Mouse (Mus musculus): ENCODE measurements around the gene Gm16223. TPM values are rescaled to one million over a fixed set of nuclear protein-coding genes. Genes with fewer than 3 reads are reported as not detected.

Gene Gm16223
- total and polyA plus RNA-seq, 2 experiments from 2014 or later: not detected

DNA sequence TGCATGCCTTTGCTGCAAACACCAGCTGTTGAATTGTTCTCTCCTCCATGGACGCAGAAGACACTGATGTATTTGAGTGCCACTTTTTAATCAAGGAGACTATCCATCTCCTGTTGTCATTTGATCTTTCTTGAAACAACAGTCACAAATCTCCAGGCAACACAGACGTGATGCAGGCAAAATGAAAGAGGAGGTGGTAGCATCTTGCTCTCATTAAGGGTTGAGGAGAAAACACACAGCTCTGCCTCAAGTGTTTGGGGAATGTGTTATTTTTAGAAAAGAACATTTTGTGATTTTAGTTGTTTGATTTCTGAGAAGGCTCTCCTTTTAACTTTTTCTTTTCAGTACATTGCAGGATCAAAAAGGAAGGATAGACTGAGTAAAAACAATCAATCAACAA, 107.7 kb downstream of the Gm16223 start:
- no peak overlapping the region for H3K4me3 ChIP-seq (ENCODE audit: low read depth, low read length)
- H3K27ac ChIP-seq (ENCODE audit: low read depth): no peak overlapping the region
- H3K9ac ChIP-seq (replicated peaks; ENCODE audit: low read depth, low read length): no peak overlapping the region
- H3K4me1 ChIP-seq (ENCODE audit: control insufficient read depth, insufficient read depth): no peaks in the 10 kb centered on the region
- TF ChIP-seq EP300 (IDR thresholded peaks at IDR 0.05; ENCODE audit: low read depth) (no peak), CTCF (IDR thresholded peaks at IDR 0.05; ENCODE audit: low read depth) (no peak)
- ATAC-seq (ENCODE audit: insufficient read depth, low read depth) (no peak), DNase-seq (ENCODE audit: low spot score) (no peak)
- WGBS: 50% methylated on average over 2 of the region's 2 CpGs
- no peak overlapping the region for H3K4me2 ChIP-seq (ENCODE audit: low read depth, low read length)
- H3K36me3 ChIP-seq (replicated peaks; ENCODE audit: control insufficient read depth, insufficient read depth, low read length): no peaks in the 10 kb centered on the region
- H3K27me3 ChIP-seq (ENCODE audit: control insufficient read depth, insufficient read depth, low read length): no peaks in the 10 kb centered on the region
- H3K9me3 ChIP-seq (replicated peaks; ENCODE audit: control insufficient read depth, low read length): no peaks in the 10 kb centered on the region

DNA sequence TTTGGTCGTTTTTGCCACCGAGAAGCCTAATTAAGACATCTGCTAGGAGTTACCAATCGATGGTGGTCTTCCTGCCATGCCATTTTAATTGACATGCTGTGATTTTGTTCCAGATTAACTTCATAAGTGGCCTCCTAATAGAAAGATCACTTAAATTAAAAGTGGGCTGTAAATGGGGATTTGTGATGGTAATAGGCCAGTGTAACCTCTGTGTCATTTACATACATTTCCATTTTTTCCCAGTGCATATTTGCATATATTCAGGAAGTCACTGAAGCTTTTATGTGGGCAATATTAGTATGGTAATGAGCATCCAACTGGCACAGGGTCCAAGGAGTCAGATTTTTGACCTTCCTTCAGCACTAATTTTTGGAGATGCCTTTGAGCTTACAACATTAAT, 130.7 kb downstream of the Gm16223 start:
- Histone ChIP-seq H3K36me3 (replicated peaks; ENCODE audit: control insufficient read depth, insufficient read depth, low read length) (no peaks in the 10 kb centered on the region), H3K4me3 (ENCODE audit: low read depth, low read length) (no peak overlapping the region), H3K27me3 (ENCODE audit: control insufficient read depth, insufficient read depth, low read length) (no peaks in the 10 kb centered on the region), H3K4me2 (ENCODE audit: low read depth, low read length) (no peak overlapping the region), H3K27ac (ENCODE audit: low read depth) (no peak overlapping the region), H3K4me1 (ENCODE audit: control insufficient read depth, insufficient read depth) (no peaks in the 10 kb centered on the region), H3K9me3 (replicated peaks; ENCODE audit: control insufficient read depth, low read length) (no peaks in the 10 kb centered on the region), H3K9ac (replicated peaks; ENCODE audit: low read depth, low read length) (no peak overlapping the region)
- TF ChIP-seq EP300 (IDR thresholded peaks at IDR 0.05; ENCODE audit: low read depth) (no peak), CTCF (IDR thresholded peaks at IDR 0.05; ENCODE audit: low read depth) (no peak)
- WGBS: 56% methylated on average over 3 of the region's 3 CpGs
- ATAC-seq (ENCODE audit: insufficient read depth, low read depth) (no peak), DNase-seq (ENCODE audit: low spot score) (no peak)

DNA sequence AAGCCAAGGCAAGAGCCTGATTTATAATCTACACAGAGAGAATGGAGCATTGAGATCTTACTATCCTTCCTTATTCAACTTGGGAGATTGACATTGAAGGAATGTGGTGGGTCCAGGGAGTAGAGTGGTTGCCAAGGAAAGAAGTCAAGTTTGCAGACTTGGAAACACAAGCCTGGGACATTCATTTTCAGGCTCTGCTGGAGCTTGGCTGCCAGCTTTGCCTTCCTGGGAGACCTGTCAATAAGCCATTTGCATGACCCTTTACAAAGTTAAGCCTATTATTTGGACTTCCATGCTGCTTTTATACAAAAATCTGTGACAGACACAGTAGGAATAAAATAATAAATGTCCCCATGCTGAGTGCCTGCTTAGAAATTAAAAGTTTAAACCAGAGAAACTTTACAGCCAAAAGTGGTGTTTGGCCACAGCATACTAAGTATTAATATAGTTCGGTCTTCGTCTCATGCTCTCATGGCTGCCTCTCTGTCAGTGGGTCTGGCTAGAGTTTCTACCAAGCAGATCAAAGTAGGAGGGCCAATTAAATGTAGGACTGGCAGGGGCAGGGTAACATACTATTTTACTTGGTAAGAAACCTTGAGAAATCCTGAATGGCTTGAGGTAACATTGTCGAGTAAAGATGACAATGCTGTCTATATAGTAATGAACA, 139.8 kb downstream of the Gm16223 start:
- Histone ChIP-seq H3K4me1 (ENCODE audit: control insufficient read depth, insufficient read depth) (no peaks in the 10 kb centered on the region), H3K9ac (replicated peaks; ENCODE audit: low read depth, low read length) (no peak overlapping the region), H3K4me3 (ENCODE audit: low read depth, low read length) (no peak overlapping the region), H3K9me3 (replicated peaks; ENCODE audit: control insufficient read depth, low read length) (no peaks in the 10 kb centered on the region), H3K27me3 (ENCODE audit: control insufficient read depth, insufficient read depth, low read length) (no peaks in the 10 kb centered on the region), H3K36me3 (replicated peaks; ENCODE audit: control insufficient read depth, insufficient read depth, low read length) (no peaks in the 10 kb centered on the region), H3K27ac (ENCODE audit: low read depth) (no peak overlapping the region), H3K4me2 (ENCODE audit: low read depth, low read length) (no peak overlapping the region)
- TF ChIP-seq EP300 (IDR thresholded peaks at IDR 0.05; ENCODE audit: low read depth) (no peak), CTCF (IDR thresholded peaks at IDR 0.05; ENCODE audit: low read depth) (no peak)
- no peak for DNase-seq (ENCODE audit: low spot score)
- 77% methylated on average over 3 of the region's 3 CpGs for WGBS
- ATAC-seq (ENCODE audit: insufficient read depth, low read depth): no peak

DNA sequence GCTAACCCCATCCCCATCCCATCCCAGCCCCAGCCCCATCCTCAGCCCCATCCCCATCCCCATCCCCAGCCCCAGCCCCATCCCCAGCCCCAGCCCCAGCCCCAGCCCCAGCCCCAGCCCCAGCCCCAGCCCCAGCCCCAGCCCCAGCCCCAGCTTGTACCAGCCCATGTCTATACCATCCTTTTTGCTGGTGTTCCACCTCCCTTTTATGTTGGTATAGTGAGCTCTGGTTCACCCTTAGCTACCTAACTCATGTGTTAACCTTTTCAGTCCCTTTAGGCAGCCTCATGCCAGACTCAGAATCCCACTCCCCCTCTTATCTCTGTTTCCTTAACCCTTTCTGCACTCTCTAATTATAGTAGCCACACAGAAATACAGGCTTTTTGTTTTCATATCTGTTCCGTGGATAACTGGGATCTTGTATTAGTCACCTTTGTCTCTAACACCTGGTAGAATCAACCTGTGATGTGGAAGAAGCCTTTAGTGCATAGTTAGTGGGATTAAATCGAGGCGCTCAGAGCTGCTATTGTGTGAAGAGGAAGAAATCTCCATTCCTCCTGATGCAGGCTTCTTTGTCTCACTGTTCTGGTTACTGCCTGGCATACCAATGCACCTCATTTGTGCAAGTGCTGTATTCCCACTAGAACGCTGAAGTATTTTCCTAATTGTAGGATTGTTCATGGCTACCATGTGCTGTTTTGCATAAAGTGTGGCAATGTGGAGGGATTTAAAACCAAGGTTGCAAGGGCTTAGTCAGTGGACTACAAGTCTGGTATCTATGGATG, 144.0 kb downstream of the Gm16223 start:
- H3K4me2 ChIP-seq (ENCODE audit: low read depth, low read length): no peak overlapping the region
- H3K36me3 ChIP-seq (replicated peaks; ENCODE audit: control insufficient read depth, insufficient read depth, low read length): no peaks in the 10 kb centered on the region
- H3K4me3 ChIP-seq (ENCODE audit: low read depth, low read length): no peak overlapping the region
- H3K27ac ChIP-seq (ENCODE audit: low read depth): no peak overlapping the region
- no peaks in the 10 kb centered on the region for H3K4me1 ChIP-seq (ENCODE audit: control insufficient read depth, insufficient read depth)
- DNase-seq (ENCODE audit: low spot score) (no peak), ATAC-seq (ENCODE audit: insufficient read depth, low read depth) (no peak)
- H3K9ac ChIP-seq (replicated peaks; ENCODE audit: low read depth, low read length): no peak overlapping the region
- no peaks in the 10 kb centered on the region for H3K9me3 ChIP-seq (replicated peaks; ENCODE audit: control insufficient read depth, low read length)
- WGBS: 57% methylated on average over 4 of the region's 4 CpGs
- no peaks in the 10 kb centered on the region for H3K27me3 ChIP-seq (ENCODE audit: control insufficient read depth, insufficient read depth, low read length)
- TF ChIP-seq EP300 (IDR thresholded peaks at IDR 0.05; ENCODE audit: low read depth) (no peak), CTCF (IDR thresholded peaks at IDR 0.05; ENCODE audit: low read depth) (no peak)

DNA sequence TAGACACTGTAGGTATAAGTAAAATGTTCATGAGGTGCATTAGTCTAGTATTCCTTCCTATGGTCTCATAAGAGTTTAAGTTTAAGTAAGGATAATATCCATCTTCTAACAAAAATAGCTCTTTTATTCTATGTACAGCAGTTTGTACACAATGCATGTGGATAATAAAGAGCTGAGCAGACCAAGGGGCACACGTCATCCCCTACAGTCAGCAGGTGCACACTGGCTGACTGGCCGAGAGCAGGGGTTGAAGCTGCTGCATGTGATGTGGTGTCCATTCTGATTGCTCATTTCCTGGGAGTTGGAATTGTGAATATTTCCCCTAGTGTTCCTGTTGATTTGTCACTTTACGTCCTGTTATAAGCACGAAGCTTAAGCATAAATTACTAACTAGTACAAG, 144.6 kb downstream of the Gm16223 start:
- Histone ChIP-seq H3K9me3 (replicated peaks; ENCODE audit: control insufficient read depth, low read length) (no peaks in the 10 kb centered on the region), H3K4me3 (ENCODE audit: low read depth, low read length) (no peak overlapping the region), H3K27ac (ENCODE audit: low read depth) (no peak overlapping the region), H3K4me2 (ENCODE audit: low read depth, low read length) (no peak overlapping the region), H3K9ac (replicated peaks; ENCODE audit: low read depth, low read length) (no peak overlapping the region), H3K36me3 (replicated peaks; ENCODE audit: control insufficient read depth, insufficient read depth, low read length) (no peaks in the 10 kb centered on the region), H3K27me3 (ENCODE audit: control insufficient read depth, insufficient read depth, low read length) (no peaks in the 10 kb centered on the region), H3K4me1 (ENCODE audit: control insufficient read depth, insufficient read depth) (no peaks in the 10 kb centered on the region)
- TF ChIP-seq CTCF (IDR thresholded peaks at IDR 0.05; ENCODE audit: low read depth) (no peak), EP300 (IDR thresholded peaks at IDR 0.05; ENCODE audit: low read depth) (no peak)
- ATAC-seq (ENCODE audit: insufficient read depth, low read depth) (no peak), DNase-seq (ENCODE audit: low spot score) (no peak)
- 73% methylated on average over 4 of the region's 4 CpGs for WGBS

Data from heart, postnatal 0 days (tissue).